Mouse (Mus musculus) cerebellum, adult 2 months (tissue): ENCODE results near the gene Slu7.

Experiments used
- CTCF ChIP-seq: fragments of 200-500 bp; IDR thresholded peaks from 2 replicates; pipeline ENCODE4 v1.5.1; 2011; ENCODE audit warnings: low read depth, mild to moderate bottlenecking, control low read depth, low read length, moderate library complexity, borderline replicate concordance; ENCODE audit not compliant: insufficient read depth
- POLR2A ChIP-seq: fragments of 200-500 bp; IDR thresholded peaks from 2 replicates; pipeline ENCODE4 v1.6.1; 2011; ENCODE audit warnings: low read length, control low read depth, borderline replicate concordance; ENCODE audit not compliant: insufficient read depth

DNA sequence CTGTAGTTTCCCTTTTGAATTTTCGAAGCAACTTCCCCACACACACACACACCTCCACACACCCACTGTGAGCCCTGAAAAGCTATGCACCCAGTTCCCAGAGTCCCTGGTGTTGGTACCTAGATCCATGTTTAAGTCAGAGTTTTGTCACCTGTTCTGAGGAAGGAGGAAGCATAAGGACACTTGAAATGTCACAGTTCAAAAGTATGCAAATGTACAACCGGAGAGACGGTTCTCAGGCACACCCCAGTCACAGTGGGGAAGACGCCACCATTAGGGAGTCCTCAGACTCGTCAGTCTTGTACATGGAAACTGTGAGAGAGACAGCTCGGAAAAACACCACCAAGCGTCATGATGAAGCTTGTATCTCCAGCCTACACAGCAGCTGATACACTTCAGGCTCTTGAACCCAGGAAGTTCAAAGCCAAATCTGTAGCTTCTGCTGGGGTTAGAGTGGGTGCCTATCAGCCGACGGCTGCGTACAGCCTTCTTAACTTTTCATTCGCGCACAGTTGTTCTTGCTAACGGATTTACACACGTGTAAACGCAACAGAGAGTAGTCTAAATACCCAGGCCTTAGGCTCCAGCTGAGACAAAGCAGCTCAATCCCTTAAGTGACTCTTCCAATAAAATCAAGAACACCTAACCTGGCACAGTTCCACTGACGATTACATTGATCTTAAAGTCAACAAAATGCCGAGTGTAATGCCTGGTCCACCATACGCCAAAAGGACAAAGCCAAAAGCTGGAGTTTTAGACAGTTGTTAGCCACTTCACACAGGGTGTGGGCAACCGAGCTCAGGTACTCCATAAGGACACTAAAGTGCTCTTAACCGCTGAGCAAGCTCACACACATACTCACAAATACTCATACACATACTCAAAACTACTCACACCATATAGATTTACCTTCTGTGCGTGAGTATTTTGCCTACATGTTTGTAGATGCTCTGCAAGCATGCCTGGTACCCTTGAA is 45.1 kb upstream of the Slu7 start:
- no peak for TF ChIP-seq POLR2A
- no peak for TF ChIP-seq CTCF
